Mouse (Mus musculus) stomach, postnatal 0 days (tissue): ENCODE results near the gene Mertk. TPM values are rescaled to one million over a fixed set of nuclear protein-coding genes. Genes with fewer than 3 reads are reported as not detected.
A peak's percentile ranks its signal among the peaks of the same experiment; 100 is the strongest.

ENCODE experiments used
- ATAC-seq: fragments of 200-750 bp; cut with Nextera tagmentation; 2 replicates; pipeline ENCODE4 v1.8.0; 2017; ENCODE audit not compliant: low FRiP score, low TSS enrichment
- DNase-seq: peaks from one replicate; pipeline ENCODE4 v3.0.0-alpha.2; 2016; ENCODE audit warnings: low spot score
- H3K27ac ChIP-seq: fragments of 300-500 bp; sonication (generic); replicated peaks from 2 replicates; pipeline ENCODE4 v1.5.1; 2014; ENCODE audit warnings: mild to moderate bottlenecking, control low read depth
- H3K27me3 ChIP-seq: fragments of 300-500 bp; sonication (generic); 2 replicates; pipeline ENCODE4 v1.6.1; 2014; ENCODE audit warnings: low read length; ENCODE audit not compliant: control insufficient read depth, insufficient read depth
- H3K36me3 ChIP-seq: fragments of 300-500 bp; sonication (generic); 2 replicates; pipeline ENCODE4 v1.6.1; 2014; ENCODE audit warnings: low read length, mixed read lengths; ENCODE audit not compliant: control insufficient read depth, insufficient read depth
- H3K4me1 ChIP-seq: fragments of 300-500 bp; sonication (generic); replicated peaks from 2 replicates; pipeline ENCODE4 v1.6.1; 2014; ENCODE audit warnings: antibody characterized with exemption; ENCODE audit not compliant: control insufficient read depth, insufficient read depth
- H3K4me2 ChIP-seq: fragments of 300-500 bp; sonication (generic); replicated peaks from 2 replicates; pipeline ENCODE4 v1.6.1; 2014; ENCODE audit warnings: low read depth, mild to moderate bottlenecking, control low read depth, moderate library complexity
- H3K4me3 ChIP-seq: fragments of 300-500 bp; sonication (generic); 2 replicates; pipeline ENCODE4 v1.5.1; 2014; ENCODE audit warnings: low read depth, low read length, control low read depth
- H3K9ac ChIP-seq: fragments of 300-500 bp; sonication (generic); 2 replicates; pipeline ENCODE4 v1.6.1; 2014; ENCODE audit warnings: mild to moderate bottlenecking, low read length, control low read depth, mixed read lengths
- H3K9me3 ChIP-seq: fragments of 300-500 bp; sonication (generic); 2 replicates; pipeline ENCODE4 v1.6.1; 2016; ENCODE audit warnings: low read length; ENCODE audit not compliant: control insufficient read depth
- CTCF ChIP-seq: IDR thresholded peaks from 2 replicates; pipeline ENCODE4 v1.5.1; 2016; ENCODE audit warnings: antibody characterized with exemption, low read depth, mild to moderate bottlenecking, moderate library complexity
- EP300 ChIP-seq: optimal IDR thresholded peaks from 2 replicates; pipeline ENCODE3; 2016; ENCODE audit warnings: antibody characterized with exemption
- WGBS: fragments of 180-500 bp; shearing (Covaris S2); extraction: QIAGEN DNeasy Blood & Tissue Kit; methylation state at CpG from one replicate; pipeline ENCODE4 v1.1.7; 2014; 5-methylcytosine and 5-hydroxymethylcytosine counted together
- polyA plus RNA-seq: library from polyadenylated mRNA; unstranded; fragments of >200 nt; fragmentation: Nextera tagmentation; extraction: Ambion mirVana; gene quantifications from 2 replicates; pipeline ENCODE4 v1.2.1, GENCODE M21; 2015

The Mertk gene
- polyA plus RNA-seq, 1 experiment from 2014 or later, result 1.6 TPM

GRCm38 (mm10) chr2:128833435-128833834 is 134.7 kb downstream of the Mertk start:
- Histone ChIP-seq H3K9ac (no peak overlapping the region), H3K9me3 (no peaks in the 10 kb centered on the region), H3K4me3 (no peak overlapping the region), H3K4me1 (no peaks in the 10 kb centered on the region), H3K27me3 (no peaks in the 10 kb centered on the region), H3K36me3 (peaks cover 24% of the 10 kb centered on the region; the same call in 1 of the 2 replicates), H3K4me2 (no peak overlapping the region), H3K27ac (peak overlapping the region; percentile 41; the same call in 1 of the 2 replicates)
- no peak for TF ChIP-seq CTCF
- DNase-seq (no peak), ATAC-seq (0 out of 2 replicates have a peak, but pooled peaks have one; percentile 44)
- WGBS, result 78% methylated on average over 2 of the region's 2 CpGs

- WGBS, result 76% methylated on average over 8 of the region's 8 CpGs
- H3K4me3 ChIP-seq, result no peak overlapping the region
- no peaks in the 10 kb centered on the region for H3K27me3 ChIP-seq
- no peak overlapping the region for H3K4me2 ChIP-seq
- TF ChIP-seq EP300, result no peak
- no peak for TF ChIP-seq CTCF
- H3K36me3 ChIP-seq, result peaks cover 17% of the 10 kb centered on the region
- DNase-seq (no peak), ATAC-seq (no peak)
- H3K27ac ChIP-seq, result no peak overlapping the region
- H3K9me3 ChIP-seq, result no peaks in the 10 kb centered on the region
- no peaks in the 10 kb centered on the region for H3K4me1 ChIP-seq
- no peak overlapping the region for H3K9ac ChIP-seq
Observed at GRCm38 (mm10) chr2:128837531-128837930, 138.8 kb downstream of the Mertk start.

- Histone ChIP-seq H3K27ac (no peak overlapping the region), H3K4me3 (no peak overlapping the region), H3K4me2 (no peak overlapping the region), H3K9me3 (no peaks in the 10 kb centered on the region), H3K27me3 (no peaks in the 10 kb centered on the region), H3K36me3 (peaks cover 19% of the 10 kb centered on the region), H3K4me1 (no peaks in the 10 kb centered on the region), H3K9ac (no peak overlapping the region)
- no peak for TF ChIP-seq EP300
- no peak for TF ChIP-seq CTCF
- DNase-seq (no peak), ATAC-seq (no peak)
- 83% methylated on average over 3 of the region's 3 CpGs for WGBS
Observed at GRCm38 (mm10) chr2:128838611-128839010, 139.9 kb downstream of the Mertk start.

GRCm38 (mm10) chr2:128839501-128839900 is 140.7 kb downstream of the Mertk start:
- Histone ChIP-seq H3K4me2 (no peak overlapping the region), H3K9me3 (no peaks in the 10 kb centered on the region), H3K36me3 (peaks cover 11% of the 10 kb centered on the region), H3K4me3 (no peak overlapping the region), H3K4me1 (no peaks in the 10 kb centered on the region), H3K27ac (no peak overlapping the region), H3K9ac (no peak overlapping the region), H3K27me3 (no peaks in the 10 kb centered on the region)
- DNase-seq, result no peak
- TF ChIP-seq CTCF (no peak), EP300 (no peak)
- no peak for ATAC-seq
- WGBS, result 83% methylated on average over 2 of the region's 2 CpGs

GRCm38 (mm10) chr2:128842437-128842836 is 143.7 kb downstream of the Mertk start:
- 86% methylated on average over 8 of the region's 8 CpGs for WGBS
- TF ChIP-seq EP300, result no peak
- TF ChIP-seq CTCF, result no peak
- ATAC-seq (no peak), DNase-seq (no peak)
- Histone ChIP-seq H3K9me3 (no peaks in the 10 kb centered on the region), H3K9ac (no peak overlapping the region), H3K36me3 (peaks cover 11% of the 10 kb centered on the region), H3K27me3 (no peaks in the 10 kb centered on the region), H3K4me3 (no peak overlapping the region), H3K4me2 (no peak overlapping the region), H3K4me1 (no peaks in the 10 kb centered on the region), H3K27ac (no peak overlapping the region)

- Histone ChIP-seq H3K27ac (no peak overlapping the region), H3K4me3 (no peak overlapping the region), H3K36me3 (peaks cover 11% of the 10 kb centered on the region), H3K4me2 (no peak overlapping the region), H3K9ac (no peak overlapping the region), H3K9me3 (no peaks in the 10 kb centered on the region), H3K4me1 (no peaks in the 10 kb centered on the region), H3K27me3 (no peaks in the 10 kb centered on the region)
- WGBS, result 78% methylated on average over 2 of the region's 2 CpGs
- DNase-seq (no peak), ATAC-seq (no peak)
- TF ChIP-seq CTCF (no peak), EP300 (no peak)
Observed at GRCm38 (mm10) chr2:128850036-128850435, 151.3 kb downstream of the Mertk start.

Other genes with a start within 250 kb of the Mertk start
- gene Spdye4c, start 107.7 kb upstream of the Mertk start, polyA plus RNA-seq, result not detected in 2 replicates
- gene Anapc1, start 11.6 kb upstream of the Mertk start, polyA plus RNA-seq, result 12.0 and 13.3 TPM in 2 replicates
- 26.4 and 31.9 TPM in 2 replicates for gene Tmem87b, start 119.2 kb downstream of the Mertk start, polyA plus RNA-seq
- gene Fbln7, start 164.0 kb downstream of the Mertk start, polyA plus RNA-seq, result 2.3 and 2.5 TPM in 2 replicates
- gene Zc3h8, start 245.1 kb downstream of the Mertk start, polyA plus RNA-seq, result 4.6 and 4.8 TPM in 2 replicates